Mouse (Mus musculus) left cerebral cortex, adult 18-20 months (tissue): ENCODE measurements around the gene Nfib. TPM values are rescaled to one million over a fixed set of nuclear protein-coding genes. Genes with fewer than 3 reads are reported as not detected.

Experiments
- DNase-seq, 2 experiments: peaks; one replicate each; pipeline ENCODE4 v3.0.0; 2021 to 2022; ENCODE audit warnings: low spot score in 2 of 2, mixed read lengths in 1 of 2
- total RNA-seq, 2 experiments: library from RNA; stranded (reverse); gene quantifications; 2 replicates each; pipeline ENCODE4 v1.2.3; 2021

Nfib gene
- total RNA-seq, 2 experiments from 2014 or later, result 79.0 to 80.3 TPM

GRCm38 (mm10) chr4:82691126-82692008 lies 14.2 kb downstream of the Nfib start:
- DNase-seq, result no peak

DNA sequence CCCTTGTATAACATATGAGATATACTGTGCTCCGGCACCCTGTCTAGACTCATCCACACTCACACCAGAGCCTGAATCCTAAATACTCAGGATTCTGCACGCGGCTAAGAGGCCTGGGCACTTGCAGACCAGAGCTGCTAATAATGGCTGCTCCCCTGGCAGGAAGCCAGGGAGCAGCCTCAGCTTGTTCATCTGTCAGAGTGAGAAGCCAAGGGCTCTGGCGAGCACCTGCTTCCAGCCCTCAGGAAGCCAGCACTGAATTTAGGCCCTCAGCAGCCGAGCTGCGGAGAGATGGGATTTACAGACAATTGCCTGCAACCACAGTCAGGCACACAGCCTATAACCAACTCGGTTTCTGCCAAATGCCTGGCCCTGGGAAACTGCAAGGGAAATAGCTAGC lies 15.3 kb downstream of the Nfib start:
- DNase-seq, result no peak

DNA sequence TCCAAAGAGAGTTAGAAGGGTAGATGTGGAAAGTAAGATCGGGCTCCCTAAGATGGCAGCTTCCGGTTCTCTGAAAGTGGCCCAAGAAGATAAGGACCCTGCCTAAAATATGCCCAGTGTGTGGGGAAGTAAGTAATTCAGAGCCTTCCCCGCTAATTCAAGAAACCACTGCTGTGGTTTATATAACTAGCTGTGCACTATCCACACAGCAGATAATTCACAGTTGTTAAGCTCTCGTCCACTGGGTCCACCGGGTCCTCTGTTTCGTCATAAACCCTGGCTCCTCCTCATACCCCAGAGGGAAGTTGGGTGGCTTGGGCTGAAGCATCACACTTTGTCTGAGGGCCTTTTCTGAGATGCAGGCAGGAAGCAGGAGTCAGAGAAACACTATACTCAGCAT lies 19.5 kb downstream of the Nfib start:
- DNase-seq, result no peak

DNA sequence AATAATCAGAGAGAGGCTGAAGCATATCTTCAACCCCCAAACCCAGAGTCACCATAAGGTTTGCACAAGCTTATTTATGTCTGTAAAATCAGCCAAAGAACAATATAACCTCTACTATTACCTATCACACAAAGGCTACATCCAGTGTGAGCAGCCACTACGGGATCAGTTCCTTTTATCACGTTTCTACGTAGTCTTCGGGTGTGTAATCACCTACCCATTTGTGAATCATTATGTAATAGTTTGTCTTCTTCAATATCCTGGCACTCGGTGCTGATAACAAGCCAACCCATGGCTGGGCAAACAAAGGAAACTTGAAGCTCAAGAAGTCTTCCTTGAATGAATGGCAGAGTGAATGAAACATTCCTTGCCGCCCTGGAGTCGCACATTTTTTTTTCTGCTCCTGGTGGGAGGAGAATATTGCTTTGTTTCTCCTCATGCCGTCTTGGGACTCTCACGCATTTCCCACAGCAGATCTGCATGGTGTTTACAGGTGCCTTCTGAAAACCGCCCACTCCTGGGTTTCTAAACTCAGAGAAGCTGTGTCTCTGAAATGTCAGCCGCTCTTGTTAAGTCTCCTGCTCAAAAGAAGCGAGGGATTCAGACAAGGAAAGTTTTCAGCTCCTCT lies 21.3 kb downstream of the Nfib start:
- peak; percentile 26 to 27 for DNase-seq

DNA sequence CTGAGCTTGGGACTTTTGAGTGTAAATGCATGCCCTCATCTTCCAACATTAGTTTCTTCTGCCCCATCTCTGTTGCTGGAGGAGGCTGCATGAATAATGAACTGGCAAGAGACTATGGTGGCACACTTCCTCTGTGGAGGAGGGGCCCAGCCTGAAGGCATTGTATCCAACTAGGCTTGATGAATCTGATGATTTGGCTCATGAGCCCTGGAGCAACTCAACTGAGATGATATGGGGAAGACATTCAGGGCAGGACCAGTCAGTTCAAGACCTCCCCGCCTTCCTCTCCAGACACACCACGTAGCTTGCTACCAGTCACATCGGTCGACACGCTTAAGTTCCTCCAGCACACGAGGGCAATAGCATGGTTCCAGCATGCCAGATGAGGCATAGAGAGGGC lies 22.0 kb downstream of the Nfib start:
- DNase-seq, result no peak

DNA sequence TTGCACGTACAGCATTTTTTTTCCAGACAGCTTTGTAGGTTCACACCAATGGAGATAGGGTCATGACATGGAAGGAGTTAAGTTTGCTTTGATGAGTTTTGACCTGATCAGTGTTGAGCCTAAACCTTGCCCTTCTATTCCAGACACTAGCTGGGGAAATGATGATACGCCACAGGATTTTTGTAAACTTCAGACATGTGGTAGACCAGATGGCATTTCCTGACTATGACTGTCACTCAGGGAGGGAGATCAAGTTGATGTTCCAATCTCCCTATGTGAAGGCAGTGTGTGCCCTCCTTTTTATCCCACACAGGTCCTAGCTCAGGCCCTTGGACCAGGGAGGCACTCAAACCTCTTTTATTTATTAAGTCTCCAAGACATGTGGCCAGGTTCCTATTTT lies 29.4 kb downstream of the Nfib start:
- DNase-seq, result no peak

DNA sequence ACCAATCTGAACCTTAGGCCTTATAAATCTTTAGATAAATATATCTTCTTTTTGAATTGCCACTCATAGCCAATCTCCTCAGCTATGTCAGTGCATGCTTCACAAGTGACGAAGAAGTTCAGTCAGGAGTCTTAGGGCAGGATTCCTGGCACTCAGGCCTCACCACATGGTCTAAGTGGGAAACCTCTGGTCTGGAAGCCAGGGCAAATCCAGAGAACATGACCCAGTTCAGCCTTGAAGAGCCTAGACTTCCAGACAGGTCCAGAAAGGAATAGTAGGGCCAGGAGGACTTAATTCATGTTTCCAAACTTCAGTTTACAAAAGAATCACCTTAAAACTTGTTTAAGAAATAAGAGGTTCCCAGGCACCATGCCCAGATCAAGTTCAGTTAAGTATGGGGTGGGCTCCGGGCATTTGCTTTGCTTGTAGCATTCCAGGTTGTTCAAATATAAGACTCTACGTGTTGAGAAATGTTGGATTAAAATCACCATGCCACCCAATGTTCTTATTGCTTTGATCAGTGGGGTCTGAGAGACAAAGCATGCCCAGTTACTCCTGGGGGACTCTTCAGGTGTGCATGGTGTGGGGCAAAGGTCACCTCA lies 38.2 kb downstream of the Nfib start:
- DNase-seq, result no peak

DNA sequence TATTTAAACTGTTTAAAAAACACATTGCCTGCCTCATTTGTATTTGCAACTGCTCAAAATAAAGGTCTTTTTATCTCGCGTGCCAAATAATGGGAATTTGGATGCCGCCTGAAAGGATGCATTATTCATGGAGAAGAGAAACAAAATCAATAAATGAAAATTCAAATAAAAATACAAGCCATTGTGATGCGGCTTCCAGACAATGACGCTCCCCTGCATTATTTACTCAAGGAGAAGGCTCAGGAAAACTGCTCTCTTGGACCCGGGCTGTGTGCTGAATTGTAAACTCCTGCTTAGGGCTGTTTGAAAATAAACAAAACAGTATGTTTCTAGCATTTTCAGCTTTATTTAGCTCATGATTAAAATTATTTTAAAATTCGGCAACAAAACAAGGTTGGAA lies 41.1 kb downstream of the Nfib start:
- no peak for DNase-seq

DNA sequence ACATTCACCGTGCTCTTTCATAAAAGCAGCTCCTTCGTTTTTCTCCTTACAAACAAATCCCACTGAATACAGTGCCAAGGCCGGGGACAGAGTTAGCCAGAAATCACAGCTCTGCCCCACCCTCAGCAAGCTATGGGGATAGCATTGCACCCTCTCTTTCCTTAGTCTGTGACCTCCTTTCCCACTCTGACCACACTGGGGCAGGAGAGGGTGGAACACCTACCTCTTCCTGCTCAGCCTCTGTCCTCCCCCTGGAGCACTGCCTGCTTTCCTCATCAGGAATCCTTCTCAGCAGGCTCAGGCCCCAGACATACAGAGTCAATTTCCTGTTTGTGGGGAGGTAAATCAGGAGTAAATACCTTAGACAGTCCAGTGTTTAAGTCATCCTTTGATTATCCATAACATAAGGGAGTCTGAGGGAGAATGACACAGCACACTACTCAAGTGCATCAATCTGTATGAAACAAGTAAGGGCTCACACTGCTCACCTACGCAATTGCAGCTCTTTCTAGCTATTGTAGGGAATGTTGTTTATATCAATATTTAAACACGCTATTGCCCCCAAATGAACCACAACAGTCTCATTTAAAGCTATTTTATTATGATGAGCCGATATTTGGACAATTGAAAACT lies 41.7 kb downstream of the Nfib start:
- DNase-seq, result no peak

GRCm38 (mm10) chr4:82662626-82663025 lies 42.9 kb downstream of the Nfib start:
- DNase-seq, result no peak

GRCm38 (mm10) chr4:82662222-82662621 lies 43.3 kb downstream of the Nfib start:
- no peak for DNase-seq

- DNase-seq, result no peak
Observed at GRCm38 (mm10) chr4:82661215-82661614, 44.3 kb downstream of the Nfib start.

DNA sequence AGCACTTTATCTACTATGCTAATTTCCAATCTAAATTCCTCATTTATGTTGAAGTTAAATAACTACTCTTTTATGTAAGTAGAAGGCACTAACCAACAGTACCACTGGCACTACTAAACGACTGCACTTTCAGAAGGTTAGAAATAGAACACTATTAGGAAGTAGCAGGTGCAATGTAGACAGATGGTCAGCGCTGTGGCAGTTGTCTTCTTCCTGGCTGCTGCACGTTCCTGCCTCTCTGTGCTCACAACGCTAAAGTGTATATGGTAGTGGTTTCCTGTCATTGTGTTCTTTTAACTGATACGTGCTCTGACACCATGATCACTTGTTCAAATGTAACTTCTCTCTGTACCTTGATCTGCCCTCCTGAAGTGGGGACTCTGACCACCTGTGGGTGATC lies 59.9 kb downstream of the Nfib start:
- no peak for DNase-seq

- no peak for DNase-seq
Observed at GRCm38 (mm10) chr4:82644797-82645196, 60.8 kb downstream of the Nfib start.

DNA sequence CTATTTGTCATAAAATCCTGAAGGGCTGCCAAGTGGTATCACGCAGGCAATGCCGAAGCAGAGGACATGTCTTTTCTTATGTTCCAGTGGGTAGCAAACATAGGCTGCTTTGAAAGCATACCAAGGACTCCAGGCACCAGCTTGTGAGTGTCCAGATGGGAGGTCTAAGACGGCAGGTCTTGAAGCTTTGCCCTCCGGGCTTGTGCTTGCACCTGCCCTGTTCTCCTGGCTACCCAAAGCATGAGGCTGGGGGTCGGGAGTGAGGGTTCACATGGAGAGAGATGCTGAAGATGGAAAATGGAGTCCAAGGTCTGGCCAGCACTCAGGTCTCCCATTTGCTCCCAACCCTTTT lies 61.8 kb downstream of the Nfib start:
- DNase-seq, result no peak

DNA sequence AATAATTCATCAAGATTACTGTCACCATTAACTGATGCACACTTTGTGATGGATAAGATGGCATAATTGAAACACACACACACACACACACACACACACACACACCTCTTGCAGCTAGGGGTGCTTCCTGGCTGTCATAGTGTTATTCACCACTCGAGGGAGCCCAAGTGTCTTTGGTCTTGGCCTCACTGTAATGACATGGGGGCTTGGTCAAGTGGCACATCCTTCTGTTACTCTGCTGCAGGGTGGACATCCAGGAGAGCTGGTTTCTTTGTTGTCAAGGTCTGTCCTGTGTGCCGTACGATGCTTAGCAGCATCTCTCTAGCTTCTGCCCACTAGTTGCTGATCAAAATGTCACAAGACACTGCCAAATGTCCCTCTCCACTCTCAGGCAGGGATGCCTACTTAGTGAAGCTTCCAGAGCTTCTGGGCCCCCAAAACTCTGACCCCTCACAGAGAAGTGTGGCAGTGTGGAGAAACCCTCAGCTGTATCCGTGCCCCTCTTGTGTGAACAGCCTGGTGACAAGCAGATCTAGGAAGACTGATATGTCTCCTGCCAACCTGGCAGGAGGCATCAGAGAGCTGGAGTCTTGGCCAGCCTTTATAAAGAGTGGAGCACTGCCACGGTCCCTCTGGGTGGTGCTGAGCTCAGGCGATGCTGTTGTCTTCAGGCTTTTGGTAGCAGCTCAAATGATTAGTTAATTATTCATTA lies 62.4 kb downstream of the Nfib start:
- peak; percentile 20 to 37 for DNase-seq

DNA sequence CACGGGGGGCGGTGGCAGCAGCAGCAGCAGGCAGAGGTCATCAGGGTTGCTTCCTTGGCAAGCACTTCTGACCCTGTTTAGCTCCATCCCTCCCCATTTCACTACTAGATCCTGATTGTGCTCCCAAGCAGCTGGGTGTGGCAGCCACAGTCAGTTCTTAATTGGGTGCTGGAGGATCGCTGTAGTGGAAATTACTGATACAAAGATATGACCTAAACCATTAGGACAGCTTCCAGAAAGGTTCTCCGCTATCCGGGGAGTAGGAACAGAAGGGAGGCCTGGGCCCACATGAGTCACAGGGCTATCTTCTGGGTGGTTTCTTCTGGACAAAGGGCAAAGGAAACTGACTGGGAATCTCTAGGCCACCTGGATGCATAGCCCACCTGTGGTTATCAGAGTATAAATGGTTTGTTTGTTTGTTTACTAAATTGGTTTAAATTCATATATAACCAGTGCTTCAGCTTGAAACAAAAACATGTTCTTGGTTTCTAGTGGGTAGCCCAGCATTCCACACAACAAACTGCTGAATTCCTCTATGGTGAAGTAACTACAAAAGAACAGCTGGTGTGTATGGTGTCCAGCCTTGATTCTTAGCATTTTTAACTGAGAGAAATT lies 64.4 kb downstream of the Nfib start:
- DNase-seq, result no peak

GRCm38 (mm10) chr4:82638251-82638650 lies 67.3 kb downstream of the Nfib start:
- DNase-seq, result no peak

DNA sequence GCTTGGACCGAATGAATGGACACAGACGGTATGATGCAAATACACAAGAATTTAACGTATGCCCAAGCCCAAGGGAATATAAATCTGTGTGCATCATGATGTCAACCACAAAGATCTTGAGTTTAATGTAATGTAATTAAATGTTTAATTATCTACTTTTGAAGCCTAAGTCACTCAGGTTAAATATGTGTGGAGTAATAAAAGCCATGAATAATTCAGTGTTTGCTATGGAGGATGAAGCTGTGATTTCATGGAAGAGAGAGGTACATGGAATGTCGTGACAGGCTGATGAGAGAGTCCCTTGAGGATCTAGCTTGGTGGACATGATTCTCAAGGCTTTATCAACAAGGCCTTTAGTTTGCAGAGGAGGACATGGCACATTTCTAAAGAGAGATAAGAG lies 67.9 kb downstream of the Nfib start:
- no peak for DNase-seq

DNA sequence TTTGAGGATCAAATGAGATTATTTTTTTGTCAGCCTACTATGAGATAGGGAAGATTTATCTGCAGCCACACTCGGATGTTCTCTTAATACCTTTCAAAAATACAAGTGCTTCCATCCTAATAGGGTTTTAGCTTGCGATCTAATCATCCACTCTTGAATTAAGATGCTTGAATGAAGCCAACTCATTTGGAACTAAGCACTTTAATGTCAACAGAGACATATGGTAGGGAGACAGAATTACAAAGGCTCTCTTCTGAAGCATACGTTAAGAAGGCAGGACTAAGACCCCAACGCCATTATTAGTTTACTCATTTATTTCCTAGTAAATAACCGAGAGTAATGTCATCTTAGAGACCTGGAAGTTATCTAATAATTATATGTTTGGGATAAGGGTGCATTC lies 68.9 kb downstream of the Nfib start:
- no peak for DNase-seq

- no peak for DNase-seq
Observed at GRCm38 (mm10) chr4:82635881-82636280, 69.7 kb downstream of the Nfib start.
